Mouse (Mus musculus) limb, embryonic 12.5 days (tissue): ENCODE measurements around the gene Ppp4r1. TPM values are rescaled to one million over a fixed set of nuclear protein-coding genes. Genes with fewer than 3 reads are reported as not detected.

Experiments used
- ATAC-seq: fragments of 200-750 bp; cut with Nextera tagmentation; 2 replicates; pipeline ENCODE4 v1.8.0; 2017; ENCODE audit warnings: low read depth, moderate TSS enrichment; ENCODE audit not compliant: insufficient number of reproducible peaks, insufficient read depth, low FRiP score, low TSS enrichment
- H3K27ac ChIP-seq: fragments of 300-500 bp; sonication (generic); 2 replicates; pipeline ENCODE4 v1.5.1; 2016; ENCODE audit warnings: mild to moderate bottlenecking, moderate library complexity
- H3K27me3 ChIP-seq: fragments of 300-500 bp; sonication (generic); 2 replicates; pipeline ENCODE4 v1.6.1; 2016; ENCODE audit warnings: mild to moderate bottlenecking, moderate library complexity
- H3K36me3 ChIP-seq: fragments of 300-500 bp; sonication (generic); 2 replicates; pipeline ENCODE4 v1.6.1; 2016; ENCODE audit warnings: mild to moderate bottlenecking, moderate library complexity
- H3K4me1 ChIP-seq: fragments of 300-500 bp; sonication (generic); replicated peaks from 2 replicates; pipeline ENCODE4 v1.6.1; 2016
- H3K4me2 ChIP-seq: fragments of 300-500 bp; sonication (generic); 2 replicates; pipeline ENCODE4 v1.6.1; 2016; ENCODE audit warnings: mild to moderate bottlenecking, moderate library complexity
- H3K4me3 ChIP-seq: fragments of 300-500 bp; sonication (generic); replicated peaks from 2 replicates; pipeline ENCODE4 v1.5.1; 2016; ENCODE audit warnings: mild to moderate bottlenecking
- H3K9ac ChIP-seq: fragments of 300-500 bp; sonication (generic); replicated peaks from 2 replicates; pipeline ENCODE4 v1.6.1; 2016; ENCODE audit warnings: mild to moderate bottlenecking, moderate library complexity
- H3K9me3 ChIP-seq: fragments of 300-500 bp; sonication (generic); 2 replicates; pipeline ENCODE4 v1.6.1; 2016; ENCODE audit warnings: mild to moderate bottlenecking, moderate library complexity
- WGBS: fragments of 180-500 bp; shearing (Covaris S2); methylation state at CpG from one replicate; pipeline ENCODE4 v1.1.7; 2016; 5-methylcytosine and 5-hydroxymethylcytosine counted together
- polyA plus RNA-seq: library from polyadenylated mRNA; unstranded; fragments of >200 nt; fragmentation: Nextera tagmentation; extraction: Ambion mirVana; gene quantifications from 2 replicates; pipeline ENCODE4 v1.2.1, GENCODE M21; 2016

Gene Ppp4r1
- 61.7 and 63.9 TPM in 2 replicates for polyA plus RNA-seq

DNA sequence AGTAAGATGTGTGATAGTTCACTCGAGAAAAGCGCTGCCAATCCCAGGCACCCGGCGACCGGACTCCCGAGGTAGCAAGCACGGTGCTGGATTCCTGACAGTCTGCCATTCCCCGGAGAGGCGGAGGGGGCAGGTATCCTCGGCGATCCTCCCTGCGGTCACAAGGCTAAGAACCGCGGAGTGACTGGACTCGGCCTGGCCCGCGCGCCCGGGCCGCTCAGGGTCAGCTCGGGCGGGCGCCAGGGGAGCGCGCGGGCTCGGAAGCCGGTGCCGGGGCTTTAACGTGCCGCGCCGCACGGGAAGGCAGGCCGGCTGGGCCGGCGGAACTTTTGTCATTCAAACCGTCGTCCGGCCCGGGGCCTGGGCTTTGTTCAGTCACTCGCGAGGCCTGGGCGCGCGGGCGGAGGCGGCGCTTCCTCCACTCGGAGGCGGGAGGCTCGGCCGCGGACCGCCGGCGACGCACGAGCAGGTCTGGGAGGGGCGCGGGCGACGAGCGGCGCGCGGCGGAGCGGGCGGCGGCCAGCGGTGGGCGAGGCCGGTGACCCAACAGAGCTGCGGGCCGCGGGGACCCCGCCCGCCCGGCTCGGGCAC is at the start of gene Ppp4r1:
Ppp4r1 (plus strand) TSS at position 23 of the 591 bp plus-strand sequence.
- Histone ChIP-seq H3K4me2 (peak within 1 kb of the TSS; percentile 62), H3K36me3 (peaks cover 25% of the 10 kb centered on the region), H3K4me1 (peaks cover 14% of the 10 kb centered on the region), H3K27ac (peak within 1 kb of the TSS; percentile 100), H3K4me3 (peak within 1 kb of the TSS; percentile 94), H3K27me3 (no peaks in the 10 kb centered on the region), H3K9me3 (0 out of 2 replicates have a peak, but pooled peaks cover 5% of the 10 kb centered on the region), H3K9ac (peak within 1 kb of the TSS; percentile 98)
- peak; percentile 86 for ATAC-seq
- under 1% methylated on average over 76 of the region's 81 CpGs for WGBS

DNA sequence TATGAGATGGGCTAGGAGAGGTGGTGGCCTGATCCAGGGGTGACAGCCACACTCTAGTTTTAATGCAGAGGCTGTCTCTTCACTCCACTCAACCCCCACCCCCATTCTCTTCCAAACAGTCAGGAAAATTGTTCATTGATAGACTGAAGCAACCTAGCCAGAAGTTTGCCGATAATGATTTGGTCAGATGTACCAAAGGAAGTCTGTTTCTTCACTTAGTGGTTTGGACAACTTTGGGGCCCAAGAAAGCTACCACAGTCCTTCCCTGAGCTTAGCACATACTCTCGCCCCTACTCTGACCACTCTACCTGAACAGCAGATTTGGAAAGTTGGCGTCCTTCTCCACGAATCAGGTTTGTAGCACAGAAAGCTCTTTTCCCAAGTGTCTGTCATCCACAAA is 49.7 kb upstream of the Ppp4r1 start:
- no peaks in the 10 kb centered on the region for H3K9me3 ChIP-seq
- no peak for ATAC-seq
- H3K4me2 ChIP-seq: no peak overlapping the region
- H3K36me3 ChIP-seq: no peaks in the 10 kb centered on the region
- no peak overlapping the region for H3K27ac ChIP-seq
- H3K27me3 ChIP-seq: no peaks in the 10 kb centered on the region
- H3K9ac ChIP-seq: no peak overlapping the region
- WGBS: 81% methylated on average over 4 of the region's 4 CpGs
- no peaks in the 10 kb centered on the region for H3K4me1 ChIP-seq
- no peak overlapping the region for H3K4me3 ChIP-seq

DNA sequence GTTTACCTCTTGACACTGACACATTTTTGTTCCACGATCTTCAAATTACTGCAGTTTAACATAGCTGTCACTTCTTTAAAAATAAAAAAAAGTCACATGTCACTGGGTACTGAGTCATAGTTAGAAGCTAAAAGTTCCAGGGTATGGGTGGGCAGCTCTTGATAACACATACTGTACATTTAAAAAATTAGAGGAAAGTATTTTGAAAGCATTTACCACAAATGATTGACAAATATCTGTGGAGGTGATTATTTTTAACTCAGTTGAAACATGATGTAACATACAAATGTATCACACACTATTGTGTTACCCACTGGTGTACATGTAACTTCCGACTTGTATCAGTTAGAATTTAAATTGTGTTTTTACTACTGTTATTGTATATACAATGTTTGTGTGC is 47.3 kb upstream of the Ppp4r1 start:
- Histone ChIP-seq H3K4me2 (no peak overlapping the region), H3K27me3 (no peaks in the 10 kb centered on the region), H3K27ac (no peak overlapping the region), H3K9me3 (no peaks in the 10 kb centered on the region), H3K4me1 (no peaks in the 10 kb centered on the region), H3K9ac (no peak overlapping the region), H3K4me3 (no peak overlapping the region), H3K36me3 (no peaks in the 10 kb centered on the region)
- no peak for ATAC-seq
- WGBS: 95% methylated on average over 2 of the region's 2 CpGs

DNA sequence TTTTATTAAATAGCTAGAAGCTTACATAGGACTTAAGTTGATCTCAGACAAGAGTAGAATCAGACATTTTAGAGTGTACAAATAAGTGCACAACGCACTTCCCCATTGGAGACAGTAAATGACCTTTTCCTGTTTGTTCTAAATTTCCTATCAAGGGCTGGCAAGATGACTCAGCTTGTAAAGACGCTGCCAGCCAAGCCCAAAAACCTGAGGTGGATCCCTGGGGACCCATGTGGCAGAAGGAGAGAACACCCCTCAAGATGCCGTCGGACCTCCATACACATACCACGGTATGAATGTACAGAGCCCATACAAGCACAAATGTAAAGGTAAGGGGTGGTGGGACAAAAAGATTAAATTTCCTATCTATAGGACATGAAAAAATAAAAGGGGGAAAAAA is 45.2 kb upstream of the Ppp4r1 start:
- ATAC-seq: no peak
- no peak overlapping the region for H3K4me3 ChIP-seq
- H3K27me3 ChIP-seq: no peaks in the 10 kb centered on the region
- H3K9ac ChIP-seq: no peak overlapping the region
- WGBS: 89% methylated on average over 5 of the region's 5 CpGs
- no peaks in the 10 kb centered on the region for H3K4me1 ChIP-seq
- no peak overlapping the region for H3K4me2 ChIP-seq
- no peak overlapping the region for H3K27ac ChIP-seq
- no peaks in the 10 kb centered on the region for H3K36me3 ChIP-seq
- H3K9me3 ChIP-seq: no peaks in the 10 kb centered on the region

DNA sequence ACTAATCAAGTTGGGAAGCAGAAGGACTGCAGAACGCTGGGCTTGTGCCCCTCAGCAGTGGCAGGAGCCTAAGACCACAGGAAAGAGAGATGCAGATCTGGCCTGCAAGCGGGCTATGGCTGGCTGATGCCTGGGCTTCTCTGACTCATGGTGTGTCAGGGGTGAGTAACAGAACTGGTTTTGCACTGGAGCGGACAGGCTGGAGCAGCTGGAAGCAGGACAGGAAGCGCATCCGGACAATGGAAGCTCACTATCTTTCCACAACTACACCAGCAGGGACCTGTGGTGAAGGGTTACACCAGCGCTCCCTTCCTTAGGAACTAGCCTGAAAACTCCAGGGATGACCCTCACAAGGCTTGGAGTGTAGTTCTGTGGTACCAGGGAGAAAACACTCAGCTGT is 44.8 kb upstream of the Ppp4r1 start:
- H3K4me2 ChIP-seq: no peak overlapping the region
- no peaks in the 10 kb centered on the region for H3K4me1 ChIP-seq
- no peaks in the 10 kb centered on the region for H3K36me3 ChIP-seq
- no peaks in the 10 kb centered on the region for H3K9me3 ChIP-seq
- no peak overlapping the region for H3K27ac ChIP-seq
- ATAC-seq: no peak
- H3K9ac ChIP-seq: no peak overlapping the region
- WGBS: 89% methylated on average over 6 of the region's 6 CpGs
- no peak overlapping the region for H3K4me3 ChIP-seq
- no peaks in the 10 kb centered on the region for H3K27me3 ChIP-seq

DNA sequence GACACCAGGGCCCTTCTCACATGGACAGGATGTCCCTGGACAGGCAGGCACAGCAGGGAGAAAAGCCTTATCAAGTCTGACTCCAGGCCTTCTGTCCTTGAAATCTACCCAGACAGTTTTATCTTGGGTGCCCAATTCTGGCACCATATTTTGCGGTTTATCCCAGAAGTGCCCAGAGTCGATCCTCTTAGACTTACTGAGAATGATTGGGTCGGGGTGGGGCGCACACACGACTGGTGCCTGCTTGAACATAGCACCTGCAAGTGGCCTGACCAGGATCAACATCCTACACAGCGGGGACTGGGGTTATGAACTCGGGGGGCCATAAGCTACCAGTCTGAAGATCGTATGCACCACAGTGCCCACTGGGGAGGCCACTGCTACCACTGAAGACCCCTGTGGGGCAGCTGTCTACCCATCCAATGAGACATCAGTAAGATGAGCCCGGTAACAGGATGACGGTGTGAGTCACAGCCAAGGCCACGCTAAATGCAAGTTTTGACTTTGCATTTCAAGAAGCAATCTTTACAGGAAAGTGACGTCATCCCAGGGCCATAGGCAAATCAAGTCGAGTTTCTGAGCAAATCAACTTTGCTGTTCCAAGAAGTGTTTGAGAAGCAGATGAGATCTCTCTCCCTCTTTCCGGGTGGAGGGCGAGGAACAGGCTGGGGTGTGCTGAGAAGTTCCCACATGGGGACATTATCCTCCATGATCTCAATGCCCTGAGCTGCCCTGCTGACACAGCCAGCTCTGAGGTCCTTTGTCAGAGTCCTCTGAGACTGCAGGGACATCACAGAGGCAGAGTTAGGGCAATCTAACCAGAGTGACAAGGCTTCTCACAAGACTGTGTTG is 42.3 kb upstream of the Ppp4r1 start:
- WGBS: 87% methylated on average over 15 of the region's 15 CpGs
- H3K36me3 ChIP-seq: no peaks in the 10 kb centered on the region
- H3K9ac ChIP-seq: no peak overlapping the region
- H3K27me3 ChIP-seq: no peaks in the 10 kb centered on the region
- no peak for ATAC-seq
- no peak overlapping the region for H3K4me2 ChIP-seq
- H3K27ac ChIP-seq: no peak overlapping the region
- H3K9me3 ChIP-seq: no peaks in the 10 kb centered on the region
- no peak overlapping the region for H3K4me3 ChIP-seq
- H3K4me1 ChIP-seq: peaks cover 9% of the 10 kb centered on the region

DNA sequence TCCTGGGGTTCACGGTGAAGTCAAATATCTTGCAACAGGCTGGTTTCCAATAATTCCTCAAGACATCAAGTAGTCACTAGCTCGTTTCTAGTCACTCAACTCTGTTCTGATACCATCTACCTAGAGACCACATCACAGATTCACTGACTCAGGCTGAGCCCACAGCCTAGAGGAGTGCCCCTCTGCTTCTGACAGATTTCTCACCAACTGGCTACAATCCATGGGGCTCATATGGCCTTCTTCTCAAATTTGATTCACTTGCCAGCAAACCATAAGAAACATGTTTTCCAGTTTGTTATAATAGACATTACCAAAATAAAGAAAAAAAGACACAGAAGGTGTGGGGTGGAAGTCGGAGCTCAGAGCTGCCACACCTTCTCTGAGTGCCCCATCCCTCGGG is 40.8 kb upstream of the Ppp4r1 start:
- peaks cover 9% of the 10 kb centered on the region for H3K4me1 ChIP-seq
- H3K9me3 ChIP-seq: 0 out of 2 replicates have a peak, but pooled peaks cover 3% of the 10 kb centered on the region
- H3K4me3 ChIP-seq: no peak overlapping the region
- H3K36me3 ChIP-seq: 0 out of 2 replicates have a peak, but pooled peaks cover 4% of the 10 kb centered on the region
- ATAC-seq: no peak
- H3K27ac ChIP-seq: no peak overlapping the region
- H3K9ac ChIP-seq: no peak overlapping the region
- 88% methylated on average over 4 of the region's 4 CpGs for WGBS
- H3K27me3 ChIP-seq: no peaks in the 10 kb centered on the region
- H3K4me2 ChIP-seq: no peak overlapping the region

DNA sequence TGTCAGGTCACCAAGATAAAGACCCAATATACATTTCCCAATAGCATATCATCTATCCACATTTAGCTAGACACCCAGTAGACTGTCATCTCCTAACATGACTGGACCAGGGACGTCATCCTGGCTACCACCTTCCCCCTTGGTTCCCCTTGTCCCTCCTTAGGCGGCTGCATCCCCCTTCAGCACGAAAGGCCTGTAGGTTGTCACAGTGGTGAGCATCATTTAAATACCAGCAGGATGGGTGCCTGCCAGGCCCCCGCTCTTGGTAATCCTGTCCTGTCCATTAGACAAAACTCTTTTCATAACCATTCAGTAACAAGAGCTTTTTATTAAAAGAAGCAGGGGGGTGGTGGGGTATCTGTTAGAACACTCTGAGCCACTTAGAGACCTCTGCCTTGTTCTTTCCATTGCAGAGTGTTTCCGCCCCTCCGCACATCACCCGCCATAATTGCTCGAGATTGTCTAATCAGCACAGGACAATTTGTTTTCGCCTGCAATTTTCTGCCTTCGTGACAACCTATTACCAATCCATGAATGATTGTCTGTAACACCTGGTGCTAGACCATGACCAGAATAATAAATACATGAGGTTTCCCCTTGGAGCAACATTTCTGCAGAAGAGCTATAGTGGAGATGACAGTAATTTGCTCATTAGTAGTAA is 40.0 kb upstream of the Ppp4r1 start:
- Histone ChIP-seq H3K9ac (no peak overlapping the region), H3K4me3 (no peak overlapping the region), H3K4me1 (peaks cover 9% of the 10 kb centered on the region), H3K27me3 (no peaks in the 10 kb centered on the region), H3K27ac (no peak overlapping the region), H3K36me3 (0 out of 2 replicates have a peak, but pooled peaks cover 4% of the 10 kb centered on the region), H3K4me2 (no peak overlapping the region), H3K9me3 (0 out of 2 replicates have a peak, but pooled peaks cover 3% of the 10 kb centered on the region)
- ATAC-seq: no peak
- 79% methylated on average over 10 of the region's 10 CpGs for WGBS

DNA sequence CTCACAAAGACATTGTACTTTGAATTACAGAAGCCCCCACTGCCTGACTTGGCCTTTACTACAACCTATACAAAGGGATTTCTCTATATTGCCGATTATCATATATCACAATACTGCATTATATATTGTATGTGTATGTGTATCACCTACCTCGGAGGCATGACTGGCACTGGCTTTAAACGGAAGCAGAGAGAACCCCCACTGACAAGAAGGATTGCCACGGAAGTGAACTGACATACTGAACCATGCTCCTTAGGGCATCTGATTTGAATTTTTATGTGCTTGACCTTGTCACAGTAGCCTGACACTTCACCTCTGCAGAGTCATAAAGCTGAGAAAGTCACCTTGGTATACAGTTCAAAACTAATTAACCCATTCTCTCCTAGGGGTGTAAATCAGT is 39.4 kb upstream of the Ppp4r1 start:
- 37% methylated on average over 4 of the region's 4 CpGs for WGBS
- Histone ChIP-seq H3K4me2 (no peak overlapping the region), H3K36me3 (0 out of 2 replicates have a peak, but pooled peaks cover 4% of the 10 kb centered on the region), H3K9me3 (0 out of 2 replicates have a peak, but pooled peaks cover 3% of the 10 kb centered on the region), H3K9ac (no peak overlapping the region), H3K4me3 (no peak overlapping the region), H3K27ac (no peak overlapping the region), H3K27me3 (no peaks in the 10 kb centered on the region), H3K4me1 (peaks cover 9% of the 10 kb centered on the region)
- ATAC-seq: no peak

DNA sequence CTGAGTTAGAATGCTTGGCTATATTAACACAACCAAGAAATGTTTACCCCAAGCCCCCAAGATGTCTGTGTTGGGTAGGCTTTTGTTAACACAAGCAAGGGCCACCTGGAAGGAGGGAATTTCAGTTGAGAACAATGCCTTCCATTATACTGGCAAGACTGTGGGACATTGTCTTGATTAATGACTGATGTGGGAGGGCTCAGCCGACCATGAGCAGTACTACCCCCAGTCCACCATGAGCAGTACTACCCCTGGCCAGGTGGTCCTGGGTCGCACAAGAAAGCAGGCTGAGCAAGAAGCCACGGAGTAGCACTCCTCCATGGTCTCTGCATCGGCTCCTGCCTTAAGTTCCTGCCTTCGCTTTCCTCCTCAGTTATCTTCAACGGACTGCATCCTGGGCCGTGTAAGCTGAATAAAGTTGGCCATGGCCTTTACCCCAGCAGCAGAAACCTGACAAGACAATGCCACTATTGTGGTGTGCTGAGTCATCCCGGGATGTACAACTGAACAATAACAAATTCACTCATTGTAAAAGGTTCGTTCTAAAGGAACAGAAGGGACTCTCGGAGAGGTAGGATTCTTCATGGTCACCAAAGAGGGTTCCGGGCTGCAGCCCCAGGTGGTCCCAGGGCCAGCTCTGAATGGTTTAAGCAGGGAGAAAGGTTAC is 38.6 kb upstream of the Ppp4r1 start:
- 83% methylated on average over 11 of the region's 11 CpGs for WGBS
- 0 out of 2 replicates have a peak, but pooled peaks cover 4% of the 10 kb centered on the region for H3K36me3 ChIP-seq
- 0 out of 2 replicates have a peak, but pooled peaks cover 3% of the 10 kb centered on the region for H3K9me3 ChIP-seq
- peaks cover 9% of the 10 kb centered on the region for H3K4me1 ChIP-seq
- no peak overlapping the region for H3K9ac ChIP-seq
- no peak overlapping the region for H3K4me2 ChIP-seq
- H3K27ac ChIP-seq: peak overlapping the region; percentile 45; the same call in 1 of the 2 replicates
- no peaks in the 10 kb centered on the region for H3K27me3 ChIP-seq
- ATAC-seq: no peak
- no peak overlapping the region for H3K4me3 ChIP-seq
